Mouse (Mus musculus) gastrocnemius, adult 2 months (tissue): ENCODE measurements around the gene Dctn1. TPM values are rescaled to one million over a fixed set of nuclear protein-coding genes. Genes with fewer than 3 reads are reported as not detected.

Experiments used
- DNase-seq: peaks from one replicate; pipeline ENCODE4 v3.0.0; 2022
- H3K27ac ChIP-seq: fragments of 200-600 bp; 2 replicates; pipeline ENCODE4 v1.8.1; 2022; ENCODE audit warnings: mild to moderate bottlenecking
- H3K4me3 ChIP-seq: fragments of 200-600 bp; 2 replicates; pipeline ENCODE4 v1.8.1; 2022; ENCODE audit warnings: mild to moderate bottlenecking, moderate library complexity
- CTCF ChIP-seq: fragments of 200-600 bp; IDR thresholded peaks from 2 replicates; pipeline ENCODE4 v1.8.1; 2022; ENCODE audit warnings: antibody characterized with exemption, mild to moderate bottlenecking, moderate library complexity
- intact Hi-C: fragments of 180-260 bp; cut with DNase I; formaldehyde crosslinking; loops from one replicate; pipeline ENCODE4 v1.15.1; 2025
- total RNA-seq, 2 experiments: library from RNA; stranded (reverse); gene quantifications; 2 replicates each; pipeline ENCODE4 v1.2.3; 2021

The Dctn1 gene
- total RNA-seq, 2 experiments from 2014 or later, result 129 to 139 TPM

DNA sequence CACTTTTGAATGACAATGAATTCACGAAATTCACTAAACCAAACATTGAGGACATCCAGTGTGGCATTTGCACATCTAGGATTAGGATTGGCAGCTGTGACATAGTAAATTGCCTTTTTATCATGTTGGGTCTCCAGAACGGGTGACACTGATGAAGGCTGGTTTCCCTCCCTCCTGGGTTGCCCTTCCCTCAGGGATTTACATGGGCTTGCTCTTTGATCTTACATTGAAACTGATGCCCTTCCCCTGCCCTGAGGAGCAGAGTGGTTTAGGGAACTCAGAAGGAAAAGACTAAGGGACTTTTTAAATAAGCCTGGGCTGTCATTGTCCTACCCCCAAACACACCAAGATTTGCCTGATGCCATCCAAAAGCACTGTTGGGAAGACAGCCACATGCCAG lies 65.8 kb downstream of the Dctn1 start:
- no peak overlapping the region for H3K27ac ChIP-seq
- intact Hi-C loops, result no loop called here
- no peak for TF ChIP-seq CTCF
- DNase-seq, result no peak
- H3K4me3 ChIP-seq, result no peak overlapping the region

DNA sequence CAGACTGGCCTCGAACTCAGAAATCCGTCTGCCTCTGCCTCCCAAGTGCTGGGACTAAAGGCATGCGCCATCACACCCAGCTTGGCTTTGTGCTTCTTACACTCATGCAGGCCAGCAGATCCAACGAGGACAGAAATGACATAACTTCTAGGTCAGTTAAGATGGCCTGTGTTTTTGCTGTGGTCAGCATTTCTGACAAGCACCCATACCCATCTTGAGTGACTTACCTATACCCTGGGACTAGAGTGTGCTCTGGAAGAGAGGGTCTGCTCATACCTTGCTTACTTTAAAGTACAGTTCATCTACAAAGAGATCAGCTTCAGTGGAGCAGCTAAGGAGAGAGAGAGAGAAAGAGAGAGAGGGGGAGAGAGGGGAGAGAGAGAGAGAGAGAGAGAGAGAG lies 67.6 kb downstream of the Dctn1 start:
- H3K4me3 ChIP-seq, result no peak overlapping the region
- no peak for DNase-seq
- no peak overlapping the region for H3K27ac ChIP-seq
- TF ChIP-seq CTCF, result no peak
- intact Hi-C loops, result no loop called here

DNA sequence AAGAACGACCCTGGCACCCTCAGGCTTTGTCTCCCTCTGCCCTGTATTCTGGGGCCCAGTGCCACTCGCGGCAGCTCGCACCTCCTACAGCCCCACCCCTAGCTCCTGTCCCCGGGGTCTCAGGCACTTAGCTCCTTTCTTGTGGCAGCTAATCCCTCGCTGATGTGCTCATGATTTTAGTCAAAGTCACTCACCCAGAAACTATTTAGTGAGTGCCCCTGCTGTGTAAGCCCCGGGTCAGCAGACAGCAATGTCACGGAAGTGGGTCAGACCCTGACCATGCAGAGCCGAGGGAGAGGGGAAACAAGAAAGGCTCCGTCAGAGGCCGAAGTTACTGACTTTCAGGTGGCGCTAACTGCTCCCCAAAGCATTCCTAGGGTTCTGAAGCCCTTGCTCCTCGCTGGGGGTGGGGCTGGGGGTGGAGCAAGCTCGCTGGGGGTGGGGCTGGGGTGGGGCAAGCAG lies 68.6 kb downstream of the Dctn1 start:
- H3K4me3 ChIP-seq, result peak overlapping the region; percentile 53
- no peak for DNase-seq
- intact Hi-C loops, result no loop called here
- TF ChIP-seq CTCF, result no peak
- H3K27ac ChIP-seq, result no peak overlapping the region

DNA sequence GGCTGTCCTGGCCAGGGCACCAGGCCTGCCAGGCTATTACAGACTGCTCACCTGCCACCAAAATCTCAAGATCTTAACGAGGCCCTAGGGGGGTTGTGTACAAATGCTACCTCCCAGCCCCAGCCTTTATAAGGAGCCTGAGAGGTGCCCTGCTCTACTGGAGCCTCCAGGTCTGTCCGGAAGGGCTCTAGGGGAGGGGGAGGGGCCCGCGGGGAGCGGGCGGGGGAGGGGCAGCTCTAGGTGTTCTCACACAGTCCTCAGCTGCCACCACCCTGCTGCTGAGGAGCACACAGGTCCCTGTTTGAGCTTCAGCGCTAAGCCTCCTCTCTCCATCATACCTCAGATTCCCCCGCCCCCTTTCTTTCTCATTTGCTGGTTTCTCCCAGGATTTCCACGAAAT lies 71.4 kb downstream of the Dctn1 start:
- Histone ChIP-seq H3K4me3 (no peak overlapping the region), H3K27ac (no peak overlapping the region)
- DNase-seq, result no peak
- intact Hi-C loops, result no loop called here
- TF ChIP-seq CTCF, result no peak

DNA sequence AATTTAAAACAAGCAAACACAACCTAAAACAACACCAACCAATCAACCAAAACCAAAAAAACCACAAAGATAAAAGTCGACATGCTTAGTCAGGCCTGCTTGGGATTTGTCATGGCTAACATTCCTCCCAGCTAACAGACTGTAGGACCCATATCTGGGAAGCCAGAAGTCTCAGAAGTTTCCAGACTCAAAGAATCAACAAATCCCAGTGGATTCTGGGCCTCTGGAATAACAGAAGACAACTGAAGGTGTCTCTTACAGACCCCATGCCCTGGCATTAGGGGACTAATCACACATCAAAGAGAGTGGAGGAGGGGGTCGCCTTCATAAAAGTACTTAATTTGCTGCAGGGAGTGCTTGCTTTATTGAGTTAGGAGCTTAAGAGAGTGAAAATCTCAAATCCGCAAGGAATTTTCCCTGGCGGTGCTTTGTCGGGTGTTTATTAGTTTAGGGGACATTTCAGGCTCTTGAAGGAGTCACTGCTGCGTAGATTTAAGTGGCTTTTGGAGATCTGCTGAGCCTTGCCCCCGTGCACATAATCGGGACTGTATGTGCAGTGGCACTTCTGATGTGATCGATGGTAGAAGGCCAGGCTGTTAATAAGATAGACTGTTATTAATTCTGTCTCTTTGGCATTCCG lies 78.8 kb downstream of the Dctn1 start:
- no peak overlapping the region for H3K4me3 ChIP-seq
- H3K27ac ChIP-seq, result no peak overlapping the region
- TF ChIP-seq CTCF, result no peak
- no peak for DNase-seq
- intact Hi-C loops, result no loop called here

DNA sequence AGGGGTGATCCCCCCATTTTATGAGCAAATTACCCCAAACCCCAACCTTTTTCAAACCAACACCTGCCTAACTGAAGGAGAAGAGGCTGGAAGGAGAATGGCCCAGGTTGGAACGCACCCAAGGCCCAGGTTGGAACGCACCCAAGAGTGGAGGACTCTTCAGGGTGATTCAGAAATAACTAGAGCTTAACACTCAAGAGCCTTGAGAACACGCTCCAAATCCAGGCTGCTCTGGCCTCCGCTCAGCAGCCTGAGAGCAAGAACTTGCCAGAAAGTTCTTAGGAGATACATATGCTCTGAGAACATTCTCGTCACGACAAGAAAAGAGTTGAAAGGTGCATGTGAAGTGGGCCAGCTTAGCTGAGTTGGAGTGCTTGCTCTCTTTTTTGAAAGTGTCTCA lies 79.4 kb downstream of the Dctn1 start:
- no peak for TF ChIP-seq CTCF
- DNase-seq, result peak; percentile 48
- intact Hi-C loops, result no loop called here
- Histone ChIP-seq H3K4me3 (no peak overlapping the region), H3K27ac (no peak overlapping the region)

DNA sequence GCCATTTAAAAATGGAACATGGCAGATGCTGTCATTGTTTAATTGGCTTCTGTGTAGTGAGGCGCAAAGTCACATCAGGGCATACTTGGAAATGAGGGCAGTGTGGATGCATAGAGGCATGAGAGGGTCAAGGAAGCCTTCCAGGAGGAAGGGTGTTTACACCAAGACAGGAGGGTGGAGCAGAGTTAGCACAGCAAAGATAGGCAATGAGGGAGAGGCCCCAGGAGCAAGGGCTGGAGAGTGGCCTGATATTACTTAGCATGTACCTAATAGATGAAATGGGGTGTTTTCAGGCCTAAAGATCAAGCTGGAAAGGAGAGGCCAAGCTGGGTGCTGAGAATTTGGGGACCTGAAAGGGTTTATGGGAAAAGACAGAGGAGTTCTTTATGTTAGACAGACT lies 80.3 kb downstream of the Dctn1 start:
- H3K4me3 ChIP-seq, result no peak overlapping the region
- no peak for DNase-seq
- H3K27ac ChIP-seq, result no peak overlapping the region
- intact Hi-C loops, result no loop called here
- no peak for TF ChIP-seq CTCF

DNA sequence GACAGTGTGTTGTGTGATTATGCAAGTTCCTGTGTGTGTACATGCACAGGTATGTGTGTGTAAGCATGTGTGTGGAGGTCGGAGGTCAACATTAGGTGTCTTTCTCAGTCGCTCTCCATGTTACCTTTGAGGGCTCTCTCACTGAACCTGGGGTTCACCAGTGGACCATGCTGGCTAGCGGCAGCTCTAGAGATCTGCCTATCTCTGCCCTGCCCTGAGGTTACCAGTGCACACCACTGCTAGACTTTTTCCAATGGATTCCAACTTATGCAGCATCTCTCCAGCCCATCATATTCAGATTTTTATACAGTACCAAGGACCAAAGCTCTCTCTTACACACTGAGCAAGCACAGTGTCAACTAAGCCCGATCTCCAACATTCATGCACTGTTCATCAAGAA lies 81.0 kb downstream of the Dctn1 start:
- no peak for TF ChIP-seq CTCF
- H3K27ac ChIP-seq, result no peak overlapping the region
- intact Hi-C loops, result no loop called here
- no peak overlapping the region for H3K4me3 ChIP-seq
- DNase-seq, result no peak

DNA sequence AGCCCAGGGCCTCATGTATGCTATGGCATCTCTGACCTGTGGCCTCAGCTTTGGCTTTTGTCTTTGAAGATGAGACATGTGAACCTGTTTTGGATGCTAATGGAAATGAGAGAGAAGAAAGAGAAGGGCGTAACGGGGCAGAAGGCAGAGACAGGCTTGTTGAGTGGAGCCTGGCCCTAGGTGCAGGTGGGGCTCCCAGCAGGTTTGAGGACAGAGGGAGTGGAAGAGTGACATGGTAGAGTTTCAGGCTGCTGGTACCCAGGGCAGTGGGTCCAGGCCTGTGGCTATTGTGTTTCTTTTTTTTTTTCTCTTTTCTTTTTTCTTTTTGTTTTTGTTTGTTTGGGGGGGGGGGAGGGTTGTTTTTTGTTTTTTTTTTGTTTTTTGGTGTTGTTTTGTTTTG lies 81.4 kb downstream of the Dctn1 start:
- no peak for TF ChIP-seq CTCF
- intact Hi-C loops, result no loop called here
- H3K27ac ChIP-seq, result no peak overlapping the region

More for the DNA sequence above, 81.4 kb downstream of the Dctn1 start:
- no peak overlapping the region for H3K4me3 ChIP-seq
- no peak for DNase-seq

Other genes starting within 250 kb of the Dctn1 start
- under 1 TPM in 1 of 2 experiments, not detected in 1; 0.05 TPM for gene Sema4f, start 226.2 kb upstream of the Dctn1 start, total RNA-seq
- under 1 TPM in 1 of 2 experiments, not detected in 1; 0.45 TPM for gene M1ap, start 219.0 kb upstream of the Dctn1 start, total RNA-seq
- gene Dok1, start 132.4 kb upstream of the Dctn1 start, total RNA-seq, result 1 to 10 TPM; 1.3 to 4.1 TPM
- gene Loxl3, start 131.7 kb upstream of the Dctn1 start, total RNA-seq, result 1 to 10 TPM; 2.1 to 3.5 TPM
- 100 to 1,000 TPM in 1 of 2 experiments, 10 to 100 TPM in 1; 94.5 to 101 TPM for gene Aup1, start 111.4 kb upstream of the Dctn1 start, total RNA-seq
- gene Htra2, start 110.6 kb upstream of the Dctn1 start, total RNA-seq, result 10 to 100 TPM; 14.1 to 21.5 TPM
- gene Dqx1, start 108.1 kb upstream of the Dctn1 start, total RNA-seq, result 1 to 10 TPM in 1 of 2 experiments, under 1 TPM in 1; 0.20 to 1.1 TPM
- gene Tlx2, start 95.6 kb upstream of the Dctn1 start, total RNA-seq, result not detected
- gene Pcgf1, start 88.1 kb upstream of the Dctn1 start, total RNA-seq, result 1 to 10 TPM; 8.2 to 8.7 TPM
- gene Lbx2, start 79.6 kb upstream of the Dctn1 start, total RNA-seq, result under 1 TPM in 1 of 2 experiments, not detected in 1; 0.31 TPM
- gene Ccdc142, start 64.3 kb upstream of the Dctn1 start, total RNA-seq, result under 1 TPM; 0.61 to 0.70 TPM
- gene Gm42688, start 64.3 kb upstream of the Dctn1 start, total RNA-seq, result 1 to 10 TPM; 1.0 to 1.2 TPM
- 100 to 1,000 TPM in 1 of 2 experiments, 10 to 100 TPM in 1; 94.7 to 121 TPM for gene Mrpl53, start 56.9 kb upstream of the Dctn1 start, total RNA-seq
- 1 to 10 TPM; 4.7 to 6.6 TPM for gene Mogs, start 50.4 kb upstream of the Dctn1 start, total RNA-seq
- 10 to 100 TPM; 43.3 to 45.6 TPM for gene Wbp1, start 44.4 kb upstream of the Dctn1 start, total RNA-seq
- 10 to 100 TPM; 13.7 to 16.3 TPM for gene Ino80b, start 40.5 kb upstream of the Dctn1 start, total RNA-seq
- gene Rtkn, start 30.5 kb upstream of the Dctn1 start, total RNA-seq, result 10 to 100 TPM; 12.2 to 15.3 TPM
- gene Wdr54, start 9.5 kb upstream of the Dctn1 start, total RNA-seq, result 1 to 10 TPM in 1 of 2 experiments, under 1 TPM in 1; 0.84 to 1.1 TPM
- gene 1700003E16Rik, start 9.5 kb upstream of the Dctn1 start, total RNA-seq, result under 1 TPM in 1 of 2 experiments, not detected in 1; 0.11 TPM
- not detected for gene Slc4a5, start 53.9 kb downstream of the Dctn1 start, total RNA-seq
- gene Mthfd2, start 160.0 kb downstream of the Dctn1 start, total RNA-seq, result 1 to 10 TPM; 3.0 to 4.2 TPM
- gene Mob1a, start 160.1 kb downstream of the Dctn1 start, total RNA-seq, result 10 to 100 TPM in 1 of 2 experiments, 1 to 10 TPM in 1; 7.4 to 12.6 TPM
- 100 to 1,000 TPM; 245 to 263 TPM for gene Bola3, start 183.2 kb downstream of the Dctn1 start, total RNA-seq